Mouse (Mus musculus) MEL (cell line): Measurements from ENCODE around the gene Rpl10-ps3. TPM values are rescaled to one million over a fixed set of nuclear protein-coding genes. Genes with fewer than 3 reads are reported as not detected.

ENCODE experiments used
- DNase-seq: peaks from one replicate; pipeline ENCODE4 v3.0.0; 2011; ENCODE audit warnings: low read depth, low spot score
- H3K27ac ChIP-seq: 2 replicates; pipeline ENCODE4 v1.5.1; 2012; ENCODE audit warnings: low read depth, mild to moderate bottlenecking, control low read depth, low read length, moderate library complexity; ENCODE audit not compliant: control insufficient read depth
- H3K27me3 ChIP-seq, 2 experiments: fragments of 150-350 bp in 1 of 2; sonication (generic) in 1 of 2; 2 replicates each; pipeline ENCODE4 v1.6.1; 2012; ENCODE audit warnings: low read length in 2 of 2, mild to moderate bottlenecking in 2 of 2, improper control_type of control experiment in 1 of 2, moderate library complexity in 1 of 2; ENCODE audit not compliant: insufficient read depth in 2 of 2, control insufficient read depth in 1 of 2
- H3K36me3 ChIP-seq, 2 experiments: 2 replicates each; pipeline ENCODE4 v1.6.1; 2012 to 2014; ENCODE audit warnings: low read length in 2 of 2, improper control_type of control experiment in 1 of 2, inconsistent platforms in 1 of 2, mild to moderate bottlenecking in 1 of 2; ENCODE audit not compliant: insufficient read depth in 2 of 2, control insufficient read depth in 1 of 2
- H3K4me1 ChIP-seq, 2 experiments: fragments of 150-350 bp in 1 of 2; sonication (generic) in 1 of 2; 2 replicates each; pipeline ENCODE4 v1.6.1; 2012; ENCODE audit warnings: low read length in 2 of 2, improper control_type of control experiment in 1 of 2, mild to moderate bottlenecking in 1 of 2; ENCODE audit not compliant: insufficient read depth in 2 of 2, control insufficient read depth in 1 of 2
- H3K4me3 ChIP-seq, 2 experiments: fragments of 150-350 bp in 1 of 2; sonication (generic) in 1 of 2; 2 replicates each; pipeline ENCODE4 v1.5.1; 2012; ENCODE audit warnings: low read depth in 2 of 2, low read length in 2 of 2, mild to moderate bottlenecking in 2 of 2, moderate library complexity in 2 of 2, control low read depth in 1 of 2, improper control_type of control experiment in 1 of 2; ENCODE audit not compliant: control insufficient read depth in 1 of 2, insufficient read depth in 1 of 2
- H3K79me2 ChIP-seq: 2 replicates; pipeline ENCODE4 v1.6.1; 2012; ENCODE audit warnings: mild to moderate bottlenecking, low read length, moderate library complexity; ENCODE audit not compliant: control insufficient read depth, poor library complexity, insufficient read depth
- H3K9ac ChIP-seq: 2 replicates; pipeline ENCODE4 v1.6.1; 2012; ENCODE audit warnings: low read depth, mild to moderate bottlenecking, control low read depth, low read length, moderate library complexity; ENCODE audit not compliant: control insufficient read depth, poor library complexity, severe bottlenecking
- H3K9me3 ChIP-seq: fragments of 150-350 bp; sonication (generic); replicated peaks from 2 replicates; pipeline ENCODE4 v1.6.1; 2012; ENCODE audit warnings: mild to moderate bottlenecking, low read length, improper control_type of control experiment, moderate library complexity; ENCODE audit not compliant: insufficient read depth
- BHLHE40 ChIP-seq: IDR thresholded peaks from 2 replicates; pipeline ENCODE4 v1.6.1; 2012; ENCODE audit warnings: low read depth, mild to moderate bottlenecking, inconsistent platforms, low read length, improper control_type of control experiment, borderline replicate concordance
- CHD1 ChIP-seq: IDR thresholded peaks from 2 replicates; pipeline ENCODE4 v1.6.1; 2012; ENCODE audit warnings: low read depth, mild to moderate bottlenecking, inconsistent platforms, low read length, improper control_type of control experiment
- CHD2 ChIP-seq: IDR thresholded peaks from 2 replicates; pipeline ENCODE4 v1.6.1; 2011; ENCODE audit warnings: low read length, improper control_type of control experiment
- CTCF ChIP-seq, 3 experiments: IDR thresholded peaks in 2 of 3; conservative IDR thresholded peaks in 1 of 3; 2 replicates each; pipeline ENCODE4 v1.5.1; 2011 to 2012; ENCODE audit warnings: low read length in 3 of 3, low read depth in 2 of 3, mild to moderate bottlenecking in 2 of 3, improper control_type of control experiment in 1 of 3, inconsistent platforms in 1 of 3, mixed read lengths in 1 of 3, moderate library complexity in 1 of 3; ENCODE audit not compliant: control insufficient read depth in 1 of 3, insufficient read depth in 1 of 3, poor library complexity in 1 of 3, severe bottlenecking in 1 of 3
- E2F4 ChIP-seq: IDR thresholded peaks from 2 replicates; pipeline ENCODE4 v1.6.1; 2011; ENCODE audit warnings: low read depth, low read length, improper control_type of control experiment, borderline replicate concordance
- GABPA ChIP-seq: IDR thresholded peaks from 2 replicates; pipeline ENCODE4 v1.6.1; 2012; ENCODE audit warnings: low read depth, mild to moderate bottlenecking, inconsistent platforms, low read length, improper control_type of control experiment, moderate library complexity
- KAT2A ChIP-seq: conservative IDR thresholded peaks from 2 replicates; pipeline ENCODE4 v1.6.1; 2012; ENCODE audit warnings: low read depth, low read length, improper control_type of control experiment, inconsistent platforms
- MAFK ChIP-seq: IDR thresholded peaks from 2 replicates; pipeline ENCODE4 v1.6.1; 2011; ENCODE audit warnings: low read depth, mild to moderate bottlenecking, low read length, improper control_type of control experiment, borderline replicate concordance
- MAX ChIP-seq: IDR thresholded peaks from 2 replicates; pipeline ENCODE4 v1.6.1; 2011; ENCODE audit warnings: low read length, improper control_type of control experiment
- MAZ ChIP-seq: IDR thresholded peaks from 2 replicates; pipeline ENCODE4 v1.6.1; 2012; ENCODE audit warnings: low read depth, mild to moderate bottlenecking, inconsistent platforms, low read length, improper control_type of control experiment
- MEF2A ChIP-seq: IDR thresholded peaks from 2 replicates; pipeline ENCODE4 v1.6.1; 2014; ENCODE audit warnings: low read depth, mild to moderate bottlenecking, inconsistent platforms, low read length, improper control_type of control experiment; ENCODE audit not compliant: poor library complexity, insufficient replicate concordance, severe bottlenecking; ENCODE audit errors: extremely low read depth
- MYB ChIP-seq: IDR thresholded peaks from 2 replicates; pipeline ENCODE4 v1.6.1; 2011; ENCODE audit warnings: mild to moderate bottlenecking, low read depth, low read length, improper control_type of control experiment
- NELFE ChIP-seq: IDR thresholded peaks from 2 replicates; pipeline ENCODE4 v1.6.1; 2011; ENCODE audit warnings: low read depth, low read length, improper control_type of control experiment
- NRF1 ChIP-seq: IDR thresholded peaks from 2 replicates; pipeline ENCODE4 v1.6.1; 2014; ENCODE audit warnings: low read depth, mild to moderate bottlenecking, inconsistent platforms, low read length, improper control_type of control experiment, moderate library complexity; ENCODE audit not compliant: poor library complexity, insufficient read depth, severe bottlenecking
- POLR2AphosphoS2 ChIP-seq: IDR thresholded peaks from 2 replicates; pipeline ENCODE4 v1.6.1; 2011; ENCODE audit warnings: low read length, improper control_type of control experiment
- RAD21 ChIP-seq: IDR thresholded peaks from 2 replicates; pipeline ENCODE4 v1.6.1; 2011; ENCODE audit warnings: mild to moderate bottlenecking, low read depth, low read length, improper control_type of control experiment
- SMC3 ChIP-seq: IDR thresholded peaks from 2 replicates; pipeline ENCODE4 v1.6.1; 2011; ENCODE audit warnings: low read depth, low read length, improper control_type of control experiment
- TBP ChIP-seq: IDR thresholded peaks from 2 replicates; pipeline ENCODE4 v1.8.0; 2011; ENCODE audit warnings: low read depth, low read length, improper control_type of control experiment
- TCF12 ChIP-seq: IDR thresholded peaks from 2 replicates; pipeline ENCODE4 v1.6.1; 2014; ENCODE audit warnings: low read depth, mild to moderate bottlenecking, inconsistent platforms, low read length, improper control_type of control experiment, moderate library complexity
- USF2 ChIP-seq, 2 experiments: IDR thresholded peaks; 2 replicates each; pipeline ENCODE4 v1.6.1; 2011 to 2012; ENCODE audit warnings: improper control_type of control experiment in 2 of 2, low read length in 2 of 2, borderline replicate concordance in 1 of 2, inconsistent platforms in 1 of 2, low read depth in 1 of 2, mild to moderate bottlenecking in 1 of 2; ENCODE audit not compliant: insufficient read depth in 1 of 2
- ZC3H11A ChIP-seq: IDR thresholded peaks from 2 replicates; pipeline ENCODE4 v1.6.1; 2012; ENCODE audit warnings: low read depth, mild to moderate bottlenecking, inconsistent platforms, low read length, improper control_type of control experiment
- ZKSCAN1 ChIP-seq: IDR thresholded peaks from 2 replicates; pipeline ENCODE4 v1.6.1; 2012; ENCODE audit warnings: low read depth, mild to moderate bottlenecking, inconsistent platforms, low read length, improper control_type of control experiment, moderate library complexity
- ZMIZ1 ChIP-seq: IDR thresholded peaks from 2 replicates; pipeline ENCODE4 v1.6.1; 2012; ENCODE audit warnings: low read depth, mild to moderate bottlenecking, inconsistent platforms, low read length, improper control_type of control experiment, moderate library complexity
- ZNF384 ChIP-seq: IDR thresholded peaks from 2 replicates; pipeline ENCODE4 v1.6.1; 2012; ENCODE audit warnings: low read depth, mild to moderate bottlenecking, inconsistent platforms, low read length, improper control_type of control experiment
- polyA plus RNA-seq, 2 experiments: library from polyadenylated mRNA; stranded (reverse) in 1 of 2; unstranded in 1 of 2; fragments of >175 nt in 1 of 2; fragments of >200 nt in 1 of 2; gene quantifications; 2 replicates each; pipeline versions ENCODE4 v1.2.1 to v1.2.4; 2012; ENCODE audit warnings: low replicate concordance in 2 of 2, low read depth in 1 of 2; ENCODE audit not compliant: insufficient read length in 2 of 2, insufficient read depth in 1 of 2, missing spikeins in 1 of 2
- total RNA-seq: library from RNA; depleted of rRNA; stranded (reverse); fragments of 300-350 nt; gene quantifications from 2 replicates; pipeline ENCODE4 v1.2.3, GENCODE M21; 2012

The Rpl10-ps3 gene
- total and polyA plus RNA-seq, 3 experiments, result 196 to 2,425 (median 355) TPM

DNA sequence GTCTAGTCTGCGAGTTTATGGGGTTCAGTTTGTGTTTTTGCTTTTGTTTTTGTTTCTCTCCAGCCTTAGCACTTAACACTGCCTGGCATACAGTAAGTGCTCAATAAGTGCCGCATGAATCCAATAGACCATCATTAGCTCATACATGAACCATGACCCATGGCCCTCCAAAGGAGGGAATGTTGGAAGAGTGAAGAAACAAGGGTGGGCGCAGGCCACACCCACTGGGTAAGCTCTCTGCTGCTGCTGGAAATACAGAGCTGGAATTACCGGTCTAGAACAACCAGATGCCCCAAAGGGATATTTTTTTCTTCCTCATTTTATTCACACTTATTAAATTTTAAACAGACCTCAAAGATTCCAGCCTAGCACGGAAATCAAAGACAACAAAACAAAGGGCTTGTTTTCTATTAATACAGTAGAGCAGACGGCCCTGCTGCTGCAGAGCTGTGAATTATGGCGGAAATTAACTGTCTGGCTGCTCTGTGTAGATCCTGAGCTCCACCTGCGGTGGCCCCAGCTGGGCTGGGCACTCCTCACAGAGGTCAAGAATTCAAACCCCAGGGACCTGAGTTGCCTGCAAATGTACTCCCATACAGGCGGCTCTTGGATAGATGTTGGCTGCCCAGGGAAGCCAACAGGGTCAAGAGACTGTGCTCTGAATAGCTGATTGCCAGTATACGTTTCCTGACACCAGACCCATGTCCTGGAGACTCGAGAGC is 20.5 kb upstream of the Rpl10-ps3 start:
- Histone ChIP-seq H3K27me3 (no peaks in the 10 kb centered on the region), H3K9me3 (no peaks in the 10 kb centered on the region), H3K4me3 (no peak overlapping the region), H3K9ac (no peak overlapping the region), H3K4me1 (no peaks in the 10 kb centered on the region), H3K36me3 (no peaks in the 10 kb centered on the region), H3K27ac (no peak overlapping the region), H3K79me2 (no peaks in the 10 kb centered on the region)
- no peak for DNase-seq
- TF ChIP-seq ZC3H11A, result no peak
- no peak for TF ChIP-seq RAD21
- TF ChIP-seq MAX, result no peak
- no peak for TF ChIP-seq USF2 (IDR thresholded peaks at IDR 0.05; ENCODE audit: borderline replicate concordance in 1 of 2, insufficient read depth in 1 of 2, low read depth in 1 of 2, low read length in 2 of 2)
- TF ChIP-seq ZKSCAN1, result no peak
- no peak for TF ChIP-seq MEF2A
- no peak for TF ChIP-seq POLR2AphosphoS2
- TF ChIP-seq MAFK, result no peak
- TF ChIP-seq TBP, result no peak
- no peak for TF ChIP-seq CHD1
- no peak for TF ChIP-seq ZNF384
- no peak for TF ChIP-seq TCF12
- TF ChIP-seq MYB, result no peak

- Histone ChIP-seq H3K9ac (no peak overlapping the region), H3K27ac (no peak overlapping the region), H3K36me3 (no peaks in the 10 kb centered on the region), H3K79me2 (no peaks in the 10 kb centered on the region), H3K9me3 (no peaks in the 10 kb centered on the region), H3K27me3 (no peaks in the 10 kb centered on the region), H3K4me3 (no peak overlapping the region), H3K4me1 (no peaks in the 10 kb centered on the region)
- no peak for DNase-seq
- TF ChIP-seq KAT2A, result no peak
- no peak for TF ChIP-seq CTCF (IDR thresholded peaks at IDR 0.05 in 2 of 3, conservative IDR thresholded peaks at IDR 0.05 in 1 of 3; ENCODE audit: control insufficient read depth in 1 of 3, insufficient read depth in 1 of 3, low read depth in 2 of 3, low read length in 3 of 3, poor library complexity in 1 of 3, severe bottlenecking in 1 of 3)
- no peak for TF ChIP-seq ZMIZ1
- no peak for TF ChIP-seq MAX
- no peak for TF ChIP-seq TCF12
- no peak for TF ChIP-seq BHLHE40
- TF ChIP-seq MAZ, result no peak
- TF ChIP-seq SMC3, result no peak
- TF ChIP-seq CHD2, result no peak
- no peak for TF ChIP-seq E2F4
- no peak for TF ChIP-seq GABPA
- TF ChIP-seq NRF1, result no peak
- TF ChIP-seq RAD21, result no peak
- TF ChIP-seq NELFE, result no peak
- TF ChIP-seq MEF2A, result no peak
Measured at GRCm38 (mm10) chr9:50363962-50364361, 19.2 kb upstream of the Rpl10-ps3 start.
